Mouse (Mus musculus): ENCODE results near the gene Szrd1.
"Not testable (repeated sequence)": the region's sequence is repeated elsewhere in the genome, so short reads cannot be mapped to it uniquely, and the experiment has no call there.

The Szrd1 gene

DNA sequence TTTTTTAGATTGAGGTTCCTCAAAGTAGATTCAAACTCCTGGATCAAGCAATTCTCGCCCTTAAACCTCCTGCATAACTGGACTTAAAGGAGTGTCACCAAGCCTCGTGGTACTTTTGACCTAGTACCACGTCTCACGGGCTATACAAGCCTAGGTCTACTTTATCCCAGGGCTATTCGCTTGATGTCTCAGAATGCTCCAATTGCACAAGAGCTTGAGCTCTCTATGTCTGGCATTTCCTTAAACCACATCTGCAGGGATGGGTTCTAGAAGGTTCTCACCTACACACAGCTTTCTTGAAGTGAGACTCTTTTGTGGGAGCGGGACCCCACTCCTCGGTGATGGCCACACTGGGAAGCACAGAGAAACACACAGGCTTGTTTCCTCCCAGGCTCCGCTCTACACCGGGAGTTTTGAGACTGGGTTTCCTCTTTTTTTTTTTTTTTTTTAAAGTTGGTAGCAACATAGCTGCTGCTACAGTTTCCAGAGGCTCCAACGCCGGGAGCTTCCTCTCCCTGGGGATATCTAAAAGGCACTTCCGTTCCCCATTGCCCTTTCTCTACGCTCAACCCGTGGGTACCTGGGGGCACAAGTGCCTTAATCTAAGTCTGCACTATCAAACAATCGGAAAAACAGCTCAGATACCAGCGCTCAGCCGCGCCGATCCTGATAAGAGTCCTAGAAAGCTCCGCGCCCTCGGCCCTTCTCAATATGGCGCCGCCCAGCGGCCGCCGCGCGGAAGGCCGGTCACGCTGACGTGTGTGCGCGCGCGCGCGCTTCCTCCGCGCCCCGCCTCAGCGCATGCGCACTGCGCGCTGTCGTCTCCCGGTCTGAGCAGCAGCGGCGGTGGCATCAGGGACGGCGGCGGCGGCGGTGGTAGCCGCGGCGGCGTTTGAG is 7.8 kb upstream of the Szrd1 start, which contains the start of gene Fbxo42:
Gene Fbxo42, plus strand, starts transcription at position 802 of the 897 bp plus-strand sequence.
- peak; percentile 96 for DNase-seq (ENCODE audit: low spot score)

GRCm38 (mm10) chr4:141146491-141147033 is 7.0 kb upstream of the Szrd1 start:
- DNase-seq (ENCODE audit: low spot score) = no peak

GRCm38 (mm10) chr4:141145124-141145523 is 5.5 kb upstream of the Szrd1 start:
- not testable (repeated sequence) for DNase-seq (ENCODE audit: low spot score)

DNA sequence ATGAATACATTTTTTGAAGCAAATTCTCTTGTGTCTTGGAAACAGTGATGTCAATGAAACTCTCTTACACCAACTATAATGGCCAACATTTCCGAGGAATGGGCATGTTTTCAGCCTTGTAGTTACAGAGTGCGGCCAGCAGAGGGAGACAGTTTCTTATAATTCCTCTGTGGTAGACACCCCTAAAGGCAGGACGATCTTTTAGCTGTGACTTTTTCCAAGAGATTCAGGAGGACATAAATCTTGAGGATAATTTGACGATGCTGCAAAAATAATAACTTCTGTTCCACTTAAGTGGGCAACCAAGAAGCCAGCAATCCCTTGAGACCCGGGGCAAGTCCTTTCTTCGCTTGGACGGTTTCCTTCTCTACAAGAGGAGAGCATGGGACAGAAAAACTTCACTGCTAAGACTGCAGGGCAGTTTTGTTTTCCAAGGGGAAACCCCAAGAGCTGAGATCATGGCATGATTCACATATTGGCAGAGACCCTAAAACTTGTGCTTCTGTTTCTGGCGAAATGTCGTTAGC is 2.8 kb upstream of the Szrd1 start:
- peak; percentile 67 for DNase-seq (ENCODE audit: low spot score)

DNA sequence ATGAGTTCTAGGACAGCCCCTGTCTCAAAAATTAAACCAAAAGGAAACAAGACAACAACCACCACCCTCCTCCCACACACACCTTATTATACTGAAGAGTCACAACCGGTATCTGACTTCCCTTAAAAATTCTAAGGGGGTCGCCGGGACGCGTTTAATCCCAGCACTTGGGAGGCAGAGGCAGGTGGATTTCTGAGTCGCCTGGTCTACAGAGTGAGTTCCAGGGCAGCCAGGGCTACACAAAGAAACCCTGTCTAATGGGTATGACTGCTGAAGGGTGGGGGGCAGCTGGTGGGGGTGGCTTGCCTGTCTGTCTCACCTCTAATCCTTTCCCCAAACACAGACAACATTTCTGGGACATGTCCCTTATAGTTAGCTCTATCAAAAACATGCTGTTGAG is 1.4 kb upstream of the Szrd1 start:
- no peak for DNase-seq (ENCODE audit: low spot score)

DNA sequence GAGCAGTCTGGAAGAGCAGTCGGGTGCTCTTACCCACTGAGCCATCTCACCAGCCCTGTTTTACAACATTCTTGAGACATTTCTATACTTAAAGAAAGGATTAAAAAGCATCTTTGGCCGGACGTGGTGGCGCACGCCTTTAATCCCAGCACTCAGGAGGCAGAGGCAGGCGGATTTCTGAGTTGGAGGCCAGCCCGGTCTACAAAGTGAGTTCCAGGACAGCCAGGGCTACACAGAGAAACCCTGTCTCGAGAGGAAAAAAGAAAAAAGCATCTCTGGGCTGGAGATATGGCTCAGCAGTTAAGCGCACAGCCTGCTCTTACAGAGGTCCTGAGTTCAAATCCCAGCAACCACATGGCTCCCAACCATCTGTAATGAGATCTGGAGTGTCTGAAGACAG is 779 bp upstream of the Szrd1 start:
- DNase-seq (ENCODE audit: low spot score) = not testable (repeated sequence)

GRCm38 (mm10) chr4:141138425-141139115 is 1.0 kb downstream of the Szrd1 start:
- no peak for DNase-seq (ENCODE audit: low spot score)

DNA sequence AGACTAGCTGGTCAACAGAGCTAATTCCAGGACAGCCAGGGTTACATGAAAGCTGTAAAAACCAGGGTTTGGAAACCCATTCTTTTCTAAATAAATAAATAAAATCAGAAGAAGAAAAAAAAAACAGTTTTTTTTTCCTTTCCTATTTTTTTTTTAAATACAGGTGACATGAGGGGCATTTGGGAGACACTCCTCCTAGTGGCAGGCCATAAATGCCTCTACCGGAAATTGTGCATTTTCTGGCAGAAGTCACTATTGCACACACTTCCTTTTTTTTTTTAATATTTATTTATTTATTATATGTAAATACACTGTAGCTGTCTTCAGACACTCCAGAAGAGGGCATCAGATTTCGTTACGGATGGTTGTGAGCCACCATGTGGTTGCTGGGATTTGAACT is 1.8 kb downstream of the Szrd1 start:
- DNase-seq (ENCODE audit: low spot score) = not testable (repeated sequence)

DNA sequence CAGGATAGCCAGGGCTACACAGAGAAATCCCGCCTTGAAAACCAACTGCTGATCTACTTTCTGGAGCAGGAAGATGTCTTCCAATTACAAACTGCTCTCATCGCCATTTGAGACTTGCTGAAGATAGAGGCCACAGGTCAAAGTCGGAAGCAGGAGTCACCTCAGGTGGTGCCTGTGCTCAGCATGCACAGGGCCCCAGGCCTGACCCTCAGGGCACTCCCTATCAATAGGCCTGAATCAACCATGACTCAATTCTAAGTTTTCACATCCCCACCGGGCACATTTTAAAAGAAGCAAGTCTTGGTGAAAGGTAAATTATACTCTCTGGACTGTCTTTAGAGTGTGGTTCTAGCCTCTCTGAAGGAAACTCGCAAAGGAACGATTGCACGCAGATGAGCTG is 3.4 kb downstream of the Szrd1 start:
- DNase-seq (ENCODE audit: low spot score) = no peak

- no peak for DNase-seq (ENCODE audit: low spot score)
These were observed 4.6 kb downstream of the Szrd1 start for GRCm38 (mm10) chr4:141134751-141135530.

DNA sequence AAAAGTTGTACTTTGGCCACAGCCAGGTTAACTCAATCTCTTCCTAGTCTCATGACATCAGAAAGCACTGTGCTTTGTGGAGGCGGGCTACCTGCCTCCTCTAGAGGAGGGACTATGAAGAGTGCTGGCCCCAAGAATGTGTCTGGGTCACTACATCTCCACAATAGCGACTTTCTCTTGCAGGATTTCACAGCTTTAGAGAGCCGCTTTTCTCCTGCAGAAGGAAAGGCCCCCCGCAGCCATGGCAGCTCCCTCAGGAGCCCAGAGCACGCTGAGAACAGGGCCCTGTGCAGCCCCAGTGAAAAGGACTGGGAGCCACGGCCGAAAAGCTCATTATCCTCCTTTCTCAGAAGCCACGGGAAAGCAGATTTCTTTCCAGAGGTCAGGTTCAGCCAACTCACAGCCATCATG is 5.5 kb downstream of the Szrd1 start:
- DNase-seq (ENCODE audit: low spot score) = no peak

- DNase-seq (ENCODE audit: low spot score) = no peak
These were observed 6.3 kb downstream of the Szrd1 start for GRCm38 (mm10) chr4:141133227-141133626.

DNA sequence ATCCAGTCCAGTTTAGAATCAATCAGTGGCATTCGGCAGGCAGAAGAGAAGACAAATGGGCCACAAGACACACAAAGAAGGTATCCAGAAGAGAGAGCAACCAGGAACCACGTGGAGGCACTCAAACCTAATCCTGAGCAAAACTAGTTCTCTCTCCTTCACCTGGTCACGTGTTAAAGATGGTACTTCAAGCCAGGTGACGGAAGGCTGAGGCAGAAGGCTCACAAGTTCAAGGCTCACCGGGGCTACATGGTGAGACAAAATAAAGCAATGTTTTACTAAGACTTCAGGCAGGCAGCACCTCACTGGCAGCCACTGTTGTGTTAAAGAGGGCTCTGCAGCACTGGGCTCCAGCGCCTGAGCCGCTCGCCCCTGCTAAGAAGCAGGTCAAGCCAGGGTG is 7.4 kb downstream of the Szrd1 start:
- no peak for DNase-seq (ENCODE audit: low spot score)

GRCm38 (mm10) chr4:141131531-141132061 is 8.0 kb downstream of the Szrd1 start:
- DNase-seq (ENCODE audit: low spot score) = no peak

DNA sequence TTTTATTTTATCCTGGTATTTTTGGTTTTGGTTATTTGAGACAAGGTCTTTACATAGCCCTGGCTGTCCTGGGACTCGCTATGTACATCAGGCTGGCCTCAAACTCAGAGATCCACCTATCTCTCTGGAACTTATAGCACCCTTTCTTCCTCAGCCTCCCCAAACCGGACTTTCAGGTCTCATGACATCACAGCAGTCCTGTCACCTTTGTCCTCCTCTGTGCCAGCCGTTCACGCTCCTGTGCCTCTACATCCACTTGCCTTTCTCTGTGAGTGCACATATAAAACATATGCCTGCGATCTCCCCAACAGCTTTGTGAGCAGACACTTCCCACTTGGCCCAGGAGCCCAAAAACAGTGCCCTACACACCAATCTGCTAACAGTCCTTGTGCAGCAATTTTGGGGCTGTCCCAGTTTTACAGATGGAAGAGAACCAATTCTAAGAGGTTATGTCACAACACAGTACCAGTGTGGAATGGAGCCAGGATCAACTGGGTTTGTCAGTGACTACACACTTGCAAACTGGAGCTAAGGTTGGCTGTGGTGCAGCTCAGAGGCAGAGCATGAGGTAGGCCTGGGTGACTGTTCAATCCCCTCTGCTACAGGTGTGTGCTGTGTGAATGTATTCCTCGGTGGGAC is 8.8 kb downstream of the Szrd1 start:
- no peak for DNase-seq (ENCODE audit: low spot score)

DNA sequence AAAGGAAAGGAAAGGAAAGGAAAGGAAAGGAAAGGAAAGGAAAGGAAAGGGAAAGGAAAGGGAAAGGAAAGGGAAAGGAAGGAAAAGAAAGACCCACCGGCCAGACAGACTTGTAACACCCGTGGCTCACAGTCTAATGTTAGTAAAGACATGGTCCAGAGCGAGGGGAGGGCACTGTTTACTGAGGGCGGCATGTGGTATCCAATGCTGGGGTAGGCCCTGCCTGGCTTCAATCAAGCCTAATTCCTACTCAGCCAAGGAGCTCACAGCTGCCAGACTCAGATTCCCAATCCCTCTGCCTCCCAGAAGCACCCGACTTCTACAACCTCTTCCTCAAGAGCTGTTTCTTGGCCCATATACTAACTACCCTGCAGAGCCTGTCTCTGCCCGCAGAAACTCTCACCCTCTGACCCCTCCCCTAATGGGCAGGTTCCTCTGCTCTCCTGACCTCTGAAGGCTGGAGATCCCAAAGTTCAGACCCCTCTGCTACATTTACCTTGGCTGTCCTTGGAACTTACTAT is 10.3 kb downstream of the Szrd1 start:
- DNase-seq (ENCODE audit: low spot score) = no peak

DNA sequence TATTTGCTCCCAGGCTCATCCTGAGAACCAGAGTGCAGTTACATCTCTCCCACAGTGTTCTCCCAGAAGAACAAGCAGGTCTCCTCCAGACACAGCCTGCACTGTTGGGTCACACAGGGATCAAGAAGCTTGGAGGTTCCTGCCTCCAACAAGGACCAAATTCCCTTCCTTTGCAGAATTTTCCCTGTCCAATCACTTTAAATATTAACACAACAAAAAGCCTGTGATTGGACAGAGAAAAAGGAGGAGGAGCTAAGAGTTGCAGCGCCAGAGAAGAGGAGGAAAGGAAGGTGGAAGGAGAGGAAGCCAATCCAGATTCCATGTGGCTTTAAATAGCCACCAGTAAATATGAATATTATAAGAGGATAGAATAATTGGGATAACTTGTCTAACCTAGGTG is 16.5 kb downstream of the Szrd1 start:
- no peak for DNase-seq (ENCODE audit: low spot score)

GRCm38 (mm10) chr4:141122663-141123062 is 16.9 kb downstream of the Szrd1 start:
- no peak for DNase-seq (ENCODE audit: low spot score)

DNA sequence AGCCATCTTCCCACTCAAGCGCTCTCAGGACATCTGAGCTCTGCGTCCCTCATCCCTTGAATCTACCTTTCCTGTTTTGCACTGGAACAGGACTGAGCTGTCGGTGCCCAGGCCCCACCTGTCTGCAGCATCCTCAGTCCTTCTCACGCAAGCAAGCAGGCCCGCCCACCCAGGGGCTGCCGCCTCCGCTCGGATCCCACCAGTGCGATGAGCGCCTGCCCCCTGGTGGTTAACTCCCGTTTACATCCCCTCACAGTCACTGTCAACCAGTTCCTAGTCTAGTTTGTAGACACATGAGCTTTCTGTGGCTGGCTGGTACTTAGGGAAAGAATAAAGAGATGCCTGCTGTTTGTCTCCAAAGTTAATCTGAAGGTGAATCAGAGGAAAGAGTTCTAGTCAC is 18.9 kb downstream of the Szrd1 start:
- no peak for DNase-seq (ENCODE audit: low spot score)

DNA sequence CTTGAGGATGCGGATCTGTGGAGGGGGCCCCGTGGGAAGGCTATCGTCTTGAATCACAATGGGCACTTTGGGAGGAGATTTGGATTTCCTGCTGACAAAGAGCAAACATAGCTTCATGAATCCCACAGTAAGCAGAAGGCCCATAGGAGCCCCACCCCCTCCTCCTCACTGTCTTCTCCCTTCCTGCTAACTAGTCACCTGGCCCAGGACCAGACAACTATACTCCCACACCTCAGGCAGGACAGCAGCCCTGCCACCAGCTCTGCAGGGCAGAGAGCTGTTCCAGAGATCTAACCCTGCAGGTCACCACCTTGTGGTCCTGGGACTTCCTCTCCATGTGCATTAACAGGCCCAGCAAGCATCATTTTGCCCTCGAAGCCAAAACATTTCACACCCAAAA is 20.9 kb downstream of the Szrd1 start:
- no peak for DNase-seq (ENCODE audit: low spot score)

DNA sequence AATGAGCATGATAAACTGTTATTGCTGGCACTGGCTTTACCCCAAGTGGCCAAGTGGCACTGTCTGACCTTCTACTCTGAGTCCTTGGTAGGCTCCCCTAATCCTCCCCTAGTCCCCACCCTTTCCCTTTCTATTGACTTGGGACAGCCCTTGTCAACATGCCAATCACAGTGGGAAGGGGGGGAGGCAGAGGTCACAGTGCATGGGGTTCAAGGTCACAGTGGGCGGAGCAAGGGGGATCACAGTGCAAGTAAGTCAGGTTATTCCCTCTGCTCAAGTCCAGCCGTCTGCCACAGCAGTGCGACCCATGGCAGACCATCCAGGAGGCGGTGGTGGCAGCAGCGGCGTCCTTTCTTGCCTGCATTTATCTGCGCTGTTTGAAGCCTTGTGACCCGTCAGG is 24.2 kb downstream of the Szrd1 start:
- DNase-seq (ENCODE audit: low spot score) = no peak
